Mouse (Mus musculus): ENCODE results near the gene Cc2d1a. TPM values are rescaled to one million over a fixed set of nuclear protein-coding genes. Genes with fewer than 3 reads are reported as not detected.
A peak's percentile ranks its signal among the peaks of the same experiment; 100 is the strongest.

Gene Cc2d1a
- total and polyA plus RNA-seq, 3 experiments: 10.6 to 11.9 (median 11.2) TPM

GRCm38 (mm10) chr8:84106216-84107040 is 41.3 kb downstream of the Cc2d1a start:
- H3K27ac ChIP-seq: no peak overlapping the region
- H3K9ac ChIP-seq (ENCODE audit: low read depth, low read length): no peak overlapping the region
- no peak overlapping the region for H3K4me3 ChIP-seq
- no peaks in the 10 kb centered on the region for H3K36me3 ChIP-seq (ENCODE audit: control insufficient read depth, insufficient read depth, low read length)
- peaks cover 5% of the 10 kb centered on the region for H3K4me1 ChIP-seq (ENCODE audit: control insufficient read depth, insufficient read depth, low read length)
- intact Hi-C loops (cut with DNase I): no loop called here
- TF ChIP-seq EP300 (IDR thresholded peaks at IDR 0.05; ENCODE audit: insufficient read depth, low read depth, low read length): no peak
- no peak for DNase-seq
- H3K27me3 ChIP-seq (ENCODE audit: control insufficient read depth, insufficient read depth, low read length): no peaks in the 10 kb centered on the region
- WGBS: 95% methylated on average over 3 of the region's 6 CpGs
- peaks cover 1% of the 10 kb centered on the region; the same call in 1 of the 2 replicates for H3K79me2 ChIP-seq (replicated peaks; ENCODE audit: control insufficient read depth, insufficient read depth, low read length)

- H3K9ac ChIP-seq (ENCODE audit: low read depth, low read length): no peak overlapping the region
- intact Hi-C loops (cut with DNase I): loop anchor here (2.0 kb wide), 1 partner anchor 37 kb away; no protein-coding TSS in a partner anchor
- TF ChIP-seq EP300 (IDR thresholded peaks at IDR 0.05; ENCODE audit: insufficient read depth, low read depth, low read length): no peak
- TF ChIP-seq CTCF (IDR thresholded peaks at IDR 0.05): no peak
- no peak for TF ChIP-seq POLR2A (IDR thresholded peaks at IDR 0.05; ENCODE audit: insufficient read depth, low read depth, low read length)
Observed at GRCm38 (mm10) chr8:84105676-84106075, 42.1 kb downstream of the Cc2d1a start.

GRCm38 (mm10) chr8:84104697-84105609 is 42.8 kb downstream of the Cc2d1a start, which contains the start of gene Dcaf15:
Gene Dcaf15 (minus strand): TSS chr8:84104768.
- Histone ChIP-seq H3K79me2 (replicated peaks; ENCODE audit: control insufficient read depth, insufficient read depth, low read length) (peaks cover 1% of the 10 kb centered on the region; the same call in 1 of the 2 replicates), H3K4me1 (ENCODE audit: control insufficient read depth, insufficient read depth, low read length) (peaks cover 5% of the 10 kb centered on the region), H3K36me3 (ENCODE audit: control insufficient read depth, insufficient read depth, low read length) (no peaks in the 10 kb centered on the region), H3K9ac (ENCODE audit: low read depth, low read length) (peak within 1 kb of the TSS; percentile 59), H3K27ac (peak within 1 kb of the TSS; percentile 88), H3K27me3 (ENCODE audit: control insufficient read depth, insufficient read depth, low read length) (no peaks in the 10 kb centered on the region), H3K4me3 (peak within 1 kb of the TSS; percentile 72)
- intact Hi-C loops (cut with DNase I): loop anchor here (1.0 to 2.0 kb wide), 2 partner anchors 36 to 42 kb away; partner anchors contain the start of gene Cc2d1a
- 7% methylated on average over 42 of the region's 42 CpGs for WGBS
- DNase-seq: peak; percentile 96 to 98
- peak; percentile 60; the same call in 1 of the 2 replicates for TF ChIP-seq POLR2A (IDR thresholded peaks at IDR 0.05; ENCODE audit: insufficient read depth, low read depth, low read length)
- TF ChIP-seq EP300 (IDR thresholded peaks at IDR 0.05; ENCODE audit: insufficient read depth, low read depth, low read length): no peak

More at GRCm38 (mm10) chr8:84105676-84106075, 42.1 kb downstream of the Cc2d1a start:
- Histone ChIP-seq H3K36me3 (ENCODE audit: control insufficient read depth, insufficient read depth, low read length) (no peaks in the 10 kb centered on the region), H3K27ac (no peak overlapping the region), H3K4me1 (ENCODE audit: control insufficient read depth, insufficient read depth, low read length) (peaks cover 5% of the 10 kb centered on the region), H3K79me2 (replicated peaks; ENCODE audit: control insufficient read depth, insufficient read depth, low read length) (peaks cover 1% of the 10 kb centered on the region; the same call in 1 of the 2 replicates), H3K27me3 (ENCODE audit: control insufficient read depth, insufficient read depth, low read length) (no peaks in the 10 kb centered on the region), H3K4me3 (no peak overlapping the region)
- WGBS: 83% methylated on average over 2 of the region's 2 CpGs
- no peak for DNase-seq

- H3K9ac ChIP-seq (ENCODE audit: low read depth, low read length): peak overlapping the region; percentile 59
- peak overlapping the region; percentile 72 for H3K4me3 ChIP-seq
- H3K36me3 ChIP-seq (ENCODE audit: control insufficient read depth, insufficient read depth, low read length): no peaks in the 10 kb centered on the region
- H3K79me2 ChIP-seq (replicated peaks; ENCODE audit: control insufficient read depth, insufficient read depth, low read length): peaks cover 1% of the 10 kb centered on the region; the same call in 1 of the 2 replicates
- TF ChIP-seq EP300 (IDR thresholded peaks at IDR 0.05; ENCODE audit: insufficient read depth, low read depth, low read length) (no peak), CTCF (IDR thresholded peaks at IDR 0.05) (peak; percentile 55), POLR2A (IDR thresholded peaks at IDR 0.05; ENCODE audit: insufficient read depth, low read depth, low read length) (no peak)
- WGBS: 1% methylated on average over 25 of the region's 29 CpGs
- no peak for DNase-seq
- H3K27me3 ChIP-seq (ENCODE audit: control insufficient read depth, insufficient read depth, low read length): no peaks in the 10 kb centered on the region
- intact Hi-C loops (cut with DNase I): loop anchor here (1.0 to 2.0 kb wide), 2 partner anchors 35 to 43 kb away; partner anchors contain the start of gene Cc2d1a
- H3K4me1 ChIP-seq (ENCODE audit: control insufficient read depth, insufficient read depth, low read length): peaks cover 5% of the 10 kb centered on the region
- H3K27ac ChIP-seq: peak overlapping the region; percentile 88
Observed at GRCm38 (mm10) chr8:84104221-84104620, 43.5 kb downstream of the Cc2d1a start.

- Histone ChIP-seq H3K79me2 (replicated peaks; ENCODE audit: control insufficient read depth, insufficient read depth, low read length) (peaks cover 1% of the 10 kb centered on the region; the same call in 1 of the 2 replicates), H3K4me3 (no peak overlapping the region), H3K27me3 (ENCODE audit: control insufficient read depth, insufficient read depth, low read length) (no peaks in the 10 kb centered on the region), H3K9ac (ENCODE audit: low read depth, low read length) (peak overlapping the region; percentile 21; the same call in 1 of the 2 replicates), H3K27ac (no peak overlapping the region), H3K36me3 (ENCODE audit: control insufficient read depth, insufficient read depth, low read length) (no peaks in the 10 kb centered on the region), H3K4me1 (ENCODE audit: control insufficient read depth, insufficient read depth, low read length) (peaks cover 5% of the 10 kb centered on the region)
- WGBS: 20% methylated on average over 3 of the region's 3 CpGs
- intact Hi-C loops (cut with DNase I): loop anchor here (1.0 kb wide), 1 partner anchor 60 kb away; no protein-coding TSS in a partner anchor
- TF ChIP-seq CTCF (IDR thresholded peaks at IDR 0.05): no peak
- no peak for TF ChIP-seq POLR2A (IDR thresholded peaks at IDR 0.05; ENCODE audit: insufficient read depth, low read depth, low read length)
- peak in 1 of 2 experiments; percentile 5 for DNase-seq
Observed at GRCm38 (mm10) chr8:84103601-84104000, 44.1 kb downstream of the Cc2d1a start.

Data from heart, adult 2 months (tissue).